Comparison of ENCODE assay signal across 8 mouse cellular contexts in genomic region chr15:11996883-11997282, GRCm38 (mm10). TPM values are rescaled to one million over a fixed set of nuclear protein-coding genes. Genes with fewer than 3 reads are reported as not detected.
A peak's percentile ranks its signal among the peaks of the same experiment; 100 is the strongest.
DNase-seq lines count a peak whose midpoint lies in the region; ATAC-seq and TF ChIP-seq lines count a peak whose summit lies in the region.

TSS of gene Sub1 (minus strand) at chr15:11996983.

- no peaks in the 10 kb centered on the region for H3K9me3 ChIP-seq in midbrain, embryonic 14.5 days (ENCODE audit: control insufficient read depth, low read length)

- no peak for TF ChIP-seq CTCF in bone marrow macrophage, adult 2 months (IDR thresholded peaks at IDR 0.05; ENCODE audit: low read depth, low read length)

- H3K9ac ChIP-seq in midbrain, embryonic 14.5 days (replicated peaks; ENCODE audit: low read length), result peak within 1 kb of the TSS; percentile 88

- peaks cover 5% of the 10 kb centered on the region for H3K4me1 ChIP-seq in bone marrow macrophage, adult 2 months (ENCODE audit: control insufficient read depth, insufficient read depth, low read length)
- peaks cover 20% of the 10 kb centered on the region for H3K4me1 ChIP-seq in midbrain, embryonic 14.5 days (ENCODE audit: control insufficient read depth, insufficient read depth, low read length)

- peak within 1 kb of the TSS; percentile 98 for H3K4me3 ChIP-seq in bone marrow macrophage, adult 2 months (ENCODE audit: insufficient read depth, low read length)
- H3K4me3 ChIP-seq in midbrain, embryonic 14.5 days (replicated peaks; ENCODE audit: low read depth, low read length), result peak within 1 kb of the TSS; percentile 99

- H3K4me2 ChIP-seq in midbrain, embryonic 14.5 days (ENCODE audit: low read length), result peak within 1 kb of the TSS; percentile 49

- DNase-seq in layer of hippocampus, adult 18-20 months (ENCODE audit: low spot score in 2 of 2), result no peak
- no peak for DNase-seq in layer of hippocampus, adult 11-12 months (ENCODE audit: low spot score)
- no peak for DNase-seq in gonadal fat pad, adult 2 months (ENCODE audit: low read depth)
- DNase-seq in layer of hippocampus, postnatal 14 days (ENCODE audit: low spot score in 2 of 2), result no peak
- no peak for DNase-seq in midbrain, embryonic 14.5 days
- DNase-seq in ovary, adult 18-20 months (ENCODE audit: low spot score), result no peak
- DNase-seq in yolk sac, embryonic 10.5 days (ENCODE audit: low spot score), result no peak

- H3K36me3 ChIP-seq in midbrain, embryonic 14.5 days (ENCODE audit: control insufficient read depth, insufficient read depth, low read length), result peaks cover 15% of the 10 kb centered on the region

- H3K27me3 ChIP-seq in midbrain, embryonic 14.5 days (ENCODE audit: control insufficient read depth, insufficient read depth, low read length), result no peaks in the 10 kb centered on the region

- H3K27ac ChIP-seq in bone marrow macrophage, adult 2 months (ENCODE audit: insufficient read depth, low read depth, low read length), result no peak within 1 kb of the TSS
- H3K27ac ChIP-seq in midbrain, embryonic 14.5 days (replicated peaks; ENCODE audit: low read depth, low read length), result peak within 1 kb of the TSS; percentile 87

- no peak for TF ChIP-seq POLR2A in bone marrow macrophage, adult 2 months (IDR thresholded peaks at IDR 0.05; ENCODE audit: borderline replicate concordance, low read depth, low read length)

- no peak for ATAC-seq in midbrain, embryonic 14.5 days (ENCODE audit: low FRiP score, low TSS enrichment)

- 92% methylated on average over 7 of the region's 7 CpGs for WGBS in midbrain, embryonic 14.5 days

RNA-seq across cellular contexts. Expression of gene Sub1, which starts in this region (rescaled TPM):
- 100 to 1,000 TPM; 336 to 350 TPM for total RNA-seq in layer of hippocampus, adult 18-20 months (2021)
- polyA plus RNA-seq in bone marrow macrophage, adult 2 months (2012; ENCODE audit: insufficient read depth, insufficient read length, missing spikeins), result 199 and 231 TPM in 2 replicates
- 14.6 and 15.7 TPM in 2 replicates for polyA plus RNA-seq in gonadal fat pad, adult 2 months (2012; rRNA removed)
- total RNA-seq in layer of hippocampus, postnatal 14 days (2021), result 100 to 1,000 TPM; 295 to 298 TPM
- polyA plus RNA-seq in midbrain, embryonic 14.5 days (2014; fragmentation: Nextera tagmentation; extraction: Ambion mirVana), result 527 and 572 TPM in 2 replicates

Comparison
In these comparisons a context has a peak if more than half of its experiments do, and no peak if none do; other contexts are left out.
1. RNA of gene Sub1 (polyA plus RNA-seq): 527 to 572 TPM in midbrain, embryonic 14.5 days and 199 to 231 TPM in bone marrow macrophage, adult 2 months; 14.6 to 15.7 TPM in gonadal fat pad, adult 2 months; every median in the first group is over 10 times any median in the second.